Mouse (Mus musculus) ES-E14 (cell line): ENCODE measurements around the gene Trrap. TPM values are rescaled to one million over a fixed set of nuclear protein-coding genes. Genes with fewer than 3 reads are reported as not detected.

Source experiments
- DNase-seq: peaks from one replicate; pipeline ENCODE4 v3.0.0-alpha.2; 2013; ENCODE audit warnings: low read depth, low spot score
- H3K27ac ChIP-seq: 2 replicates; pipeline ENCODE4 v1.5.1; 2012; ENCODE audit warnings: low read depth, mild to moderate bottlenecking, low read length, moderate library complexity, mixed read lengths; ENCODE audit not compliant: poor library complexity, insufficient read depth, severe bottlenecking
- H3K36me3 ChIP-seq: 2 replicates; pipeline ENCODE4 v1.6.1; 2012; ENCODE audit warnings: mild to moderate bottlenecking, low read length, moderate library complexity, mixed read lengths; ENCODE audit not compliant: control insufficient read depth, poor library complexity, insufficient read depth, severe bottlenecking
- H3K4me1 ChIP-seq, 2 experiments: fragments of 150-350 bp in 1 of 2; sonication (generic) in 1 of 2; 2 replicates each; pipeline ENCODE4 v1.6.1; 2012; ENCODE audit warnings: low read length in 2 of 2, mild to moderate bottlenecking in 1 of 2, mixed read lengths in 1 of 2; ENCODE audit not compliant: control insufficient read depth in 2 of 2, insufficient read depth in 2 of 2, poor library complexity in 1 of 2
- H3K4me3 ChIP-seq, 2 experiments: fragments of 150-350 bp in 1 of 2; sonication (generic) in 1 of 2; 2 replicates each; pipeline ENCODE4 v1.5.1; 2012; ENCODE audit warnings: low read length in 2 of 2, low read depth in 1 of 2, mild to moderate bottlenecking in 1 of 2, mixed read lengths in 1 of 2; ENCODE audit not compliant: insufficient read depth in 1 of 2, poor library complexity in 1 of 2, severe bottlenecking in 1 of 2
- H3K9ac ChIP-seq: 2 replicates; pipeline ENCODE4 v1.6.1; 2012; ENCODE audit warnings: low read depth, mild to moderate bottlenecking, low read length, mixed read lengths; ENCODE audit not compliant: poor library complexity, insufficient read depth, severe bottlenecking
- H3K9me3 ChIP-seq: fragments of 150-350 bp; sonication (generic); 2 replicates; pipeline ENCODE4 v1.6.1; 2012; ENCODE audit warnings: low read depth, mild to moderate bottlenecking, low read length; ENCODE audit not compliant: control insufficient read depth, insufficient read depth
- CHD2 ChIP-seq: IDR thresholded peaks from 2 replicates; pipeline ENCODE4 v1.6.1; 2014; ENCODE audit warnings: mild to moderate bottlenecking, low read depth, low read length, inconsistent platforms
- HCFC1 ChIP-seq: IDR thresholded peaks from 2 replicates; pipeline ENCODE4 v1.6.1; 2012; ENCODE audit warnings: low read length, inconsistent platforms, borderline replicate concordance; ENCODE audit not compliant: insufficient read depth
- MAFK ChIP-seq: IDR thresholded peaks from 2 replicates; pipeline ENCODE4 v1.6.1; 2014; ENCODE audit warnings: mild to moderate bottlenecking, low read depth, low read length, inconsistent platforms; ENCODE audit not compliant: insufficient read depth
- ZC3H11A ChIP-seq: IDR thresholded peaks from 2 replicates; pipeline ENCODE4 v1.6.1; 2012; ENCODE audit warnings: low read depth, mild to moderate bottlenecking, inconsistent platforms, low read length, borderline replicate concordance
- ZNF384 ChIP-seq: IDR thresholded peaks from 2 replicates; pipeline ENCODE4 v1.6.1; 2012; ENCODE audit warnings: low read depth, low read length, inconsistent platforms
- in situ Hi-C, 2 experiments: fragments of 600-800 bp; cut with MboI; formaldehyde crosslinking; loops; one replicate each; pipeline ENCODE4 v1.15.1; 2025; ENCODE audit warnings: low sequenced_read_pairs in 2 of 2, inconsistent platforms in 1 of 2; ENCODE audit not compliant: unreplicated experiment in 2 of 2
- total RNA-seq: library from RNA; depleted of rRNA; stranded (reverse); fragments of 300-350 nt; gene quantifications from 2 replicates; pipeline ENCODE4 v1.2.3, GENCODE M21; 2012

Gene Trrap
- total RNA-seq, 1 experiment: 105 TPM

DNA sequence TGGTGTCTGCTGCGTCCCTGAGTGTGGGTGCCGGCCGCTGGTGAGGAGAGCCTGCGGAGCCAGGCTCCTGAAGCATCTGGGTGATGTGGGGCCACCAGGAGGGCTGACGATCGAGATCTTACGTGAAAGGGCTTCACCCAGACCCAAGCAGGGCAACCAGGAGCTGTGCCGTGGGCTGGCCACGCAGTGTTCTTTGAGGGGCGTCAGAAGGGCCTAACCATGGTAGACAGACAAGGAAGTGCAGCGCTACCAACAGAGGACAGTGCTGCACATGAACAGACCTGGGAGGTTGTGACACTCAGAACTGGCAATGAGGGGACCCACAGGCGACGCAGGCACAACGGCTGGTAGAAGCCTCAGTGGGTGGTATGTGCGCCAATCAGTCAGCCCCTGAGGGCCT is 109.5 kb downstream of the Trrap start:
- Histone ChIP-seq H3K9me3 (no peaks in the 10 kb centered on the region; the same call in 1 of the 2 replicates), H3K4me3 (no peak overlapping the region), H3K4me1 (peaks cover 0 to 3% of the 10 kb centered on the region in 2 experiments; a peak in 1 of 4 replicates), H3K9ac (no peak overlapping the region), H3K27ac (no peak overlapping the region), H3K36me3 (peaks cover 25% of the 10 kb centered on the region)
- TF ChIP-seq MAFK: no peak
- in situ Hi-C loops: no loop called here
- DNase-seq: no peak

DNA sequence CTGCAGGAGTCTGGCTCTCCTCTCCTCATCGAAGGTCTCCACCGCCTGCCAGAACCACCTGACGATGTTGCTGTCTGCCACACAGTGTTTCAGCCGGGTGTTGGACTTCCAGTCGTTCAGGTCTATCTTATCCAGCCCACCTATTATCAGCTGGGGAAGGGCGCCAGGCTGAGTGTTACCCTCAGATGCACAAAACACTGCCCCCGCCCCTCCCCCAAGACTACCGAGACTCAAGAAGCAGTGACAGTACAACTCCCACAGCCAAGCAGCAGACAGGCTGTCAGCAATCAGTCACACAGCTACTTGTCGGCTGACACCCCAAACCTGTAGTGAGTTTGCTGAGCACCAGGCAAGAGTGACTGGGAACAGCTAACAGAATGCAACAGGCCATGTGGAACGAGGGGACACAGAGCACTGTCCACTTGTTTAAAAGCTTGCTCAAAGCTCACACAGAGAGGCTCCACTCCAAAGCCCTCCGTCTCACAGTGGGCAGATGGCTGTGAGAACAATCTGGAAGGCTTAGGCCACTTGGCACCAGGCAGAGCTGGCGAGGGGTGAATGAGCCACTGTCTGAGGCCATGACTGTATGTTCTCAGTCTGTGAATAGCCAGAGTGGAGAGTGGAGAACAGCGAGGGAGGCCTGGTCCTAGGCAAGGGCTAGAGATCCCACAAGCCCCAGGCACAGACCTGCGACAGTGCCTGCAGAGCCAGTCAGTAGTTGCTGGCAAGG is 114.3 kb downstream of the Trrap start:
- TF ChIP-seq ZNF384 (no peak), ZC3H11A (no peak), HCFC1 (no peak), CHD2 (no peak), MAFK (no peak)
- Histone ChIP-seq H3K27ac (no peak overlapping the region), H3K36me3 (peaks cover 45% of the 10 kb centered on the region), H3K4me1 (peaks cover 0 to 1% of the 10 kb centered on the region in 2 experiments; a peak in 1 of 4 replicates), H3K9ac (no peak overlapping the region), H3K4me3 (no peak overlapping the region), H3K9me3 (no peaks in the 10 kb centered on the region; the same call in 1 of the 2 replicates)
- in situ Hi-C loops: no loop called here
- DNase-seq: no peak

DNA sequence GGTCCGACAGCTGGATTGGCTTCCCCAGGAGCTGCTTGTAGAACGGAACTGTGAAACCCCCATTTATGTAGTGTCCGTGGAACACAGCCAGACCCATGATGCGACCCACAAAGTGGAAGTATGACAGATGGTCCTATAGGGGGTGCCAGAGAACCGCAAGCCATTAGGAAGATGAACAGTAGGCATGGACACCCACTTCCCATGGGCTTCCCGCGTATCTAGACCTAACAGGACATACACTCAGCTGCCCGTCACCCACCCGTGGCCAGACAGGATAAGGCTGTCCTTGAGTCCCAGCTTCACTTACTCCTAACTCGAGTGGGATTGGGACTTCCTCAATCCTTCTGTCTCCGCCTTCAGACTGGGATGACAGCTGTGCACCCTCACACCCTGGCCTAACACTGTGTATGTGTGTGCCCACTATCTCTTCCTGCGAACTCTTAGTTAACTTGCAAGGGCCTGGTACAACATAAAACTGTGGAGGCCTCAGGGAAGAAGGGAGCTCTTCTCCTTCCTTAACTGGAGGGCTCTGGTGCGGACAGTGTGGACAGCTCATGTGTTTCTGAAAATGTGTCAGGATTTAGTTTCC is 117.2 kb downstream of the Trrap start:
- TF ChIP-seq CHD2 (no peak), HCFC1 (no peak), ZNF384 (no peak), ZC3H11A (no peak), MAFK (no peak)
- in situ Hi-C loops: no loop called here
- no peak for DNase-seq
- peaks cover 43% of the 10 kb centered on the region for H3K36me3 ChIP-seq
- H3K4me1 ChIP-seq: no peaks in the 10 kb centered on the region
- no peak overlapping the region for H3K27ac ChIP-seq
- no peak overlapping the region for H3K4me3 ChIP-seq
- H3K9ac ChIP-seq: no peak overlapping the region
- H3K9me3 ChIP-seq: no peaks in the 10 kb centered on the region; the same call in 1 of the 2 replicates

DNA sequence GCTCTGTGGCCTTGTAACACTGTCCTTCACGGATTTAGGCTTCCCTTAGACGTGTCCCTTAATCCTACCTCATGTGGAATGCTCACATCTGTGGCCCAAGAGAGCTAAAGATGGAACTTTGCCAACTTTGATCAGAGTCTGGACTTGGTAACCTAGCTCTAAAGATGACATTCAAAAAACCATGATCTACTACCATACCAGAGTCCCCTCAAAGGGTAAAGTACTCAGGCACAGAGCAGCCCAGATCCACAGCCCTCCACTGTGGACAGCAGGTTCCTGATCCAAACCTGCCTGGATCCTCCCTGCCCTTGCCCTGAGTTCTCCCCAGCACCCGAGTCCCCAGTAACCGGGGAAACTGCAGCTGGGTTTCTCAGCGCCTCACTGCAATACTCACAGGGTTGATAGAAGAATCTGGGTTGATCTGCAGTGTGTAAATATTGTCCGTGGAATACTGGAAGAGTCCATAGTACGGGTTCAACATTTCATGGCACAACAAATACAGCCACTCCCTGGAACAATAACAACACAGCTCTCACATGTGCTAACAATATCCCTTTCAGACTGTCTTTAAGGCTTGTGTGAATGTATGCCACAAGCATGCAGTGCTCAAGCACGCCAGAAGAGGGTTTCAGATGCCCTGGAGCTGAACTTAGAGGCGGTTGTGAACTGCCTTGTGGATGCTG is 118.6 kb downstream of the Trrap start:
- Histone ChIP-seq H3K4me1 (no peaks in the 10 kb centered on the region), H3K9ac (no peak overlapping the region), H3K27ac (no peak overlapping the region), H3K9me3 (no peaks in the 10 kb centered on the region), H3K4me3 (no peak overlapping the region), H3K36me3 (peaks cover 34% of the 10 kb centered on the region; the same call in 1 of the 2 replicates)
- TF ChIP-seq ZNF384 (no peak), ZC3H11A (no peak), MAFK (no peak), CHD2 (no peak), HCFC1 (no peak)
- in situ Hi-C loops: no loop called here
- no peak for DNase-seq
